Comparison of ENCODE assay signal across 18 mouse cellular contexts in genomic region chr7:40683641-40684040, GRCm38 (mm10).
"Had no signal": no experiment of that assay in that cellular context is flagged by ENCODE, and none has a peak within 500 bp of the region (broad histone marks: within the 10 kb centered on the region; RNA-seq: fewer than 3 reads in every experiment).

No protein-coding gene starts in this region.

- H3K9ac ChIP-seq: lung, embryonic 14.5 days; midbrain, embryonic 13.5 days; midbrain, embryonic 15.5 days; neural tube, embryonic 13.5 days; neural tube, embryonic 15.5 days had no signal

- DNase-seq: lung, adult 18-20 months; lung, embryonic 14.5 days; lung, postnatal 10 days; lung, postnatal 4 days; retina, postnatal 1 day; right cerebral cortex, adult 18-20 months; right cerebral cortex, postnatal 25 days; right cerebral cortex, postnatal 4 days; spleen, adult 18-20 months; thymus, adult 18-20 months; thymus, postnatal 14 days; thymus, postnatal 36 days had no signal

- H3K36me3 ChIP-seq: midbrain, embryonic 10.5 days; midbrain, embryonic 13.5 days; midbrain, embryonic 15.5 days; neural tube, embryonic 13.5 days; neural tube, embryonic 15.5 days had no signal

- H3K9me3 ChIP-seq: midbrain, embryonic 10.5 days; midbrain, embryonic 13.5 days; midbrain, embryonic 15.5 days; neural tube, embryonic 13.5 days; neural tube, embryonic 15.5 days had no signal

- H3K4me3 ChIP-seq: midbrain, embryonic 10.5 days; midbrain, embryonic 13.5 days; midbrain, embryonic 15.5 days; myocyte; neural tube, embryonic 13.5 days; neural tube, embryonic 15.5 days had no signal

- H3K4me2 ChIP-seq: lung, embryonic 14.5 days; midbrain, embryonic 13.5 days; midbrain, embryonic 15.5 days; neural tube, embryonic 13.5 days; neural tube, embryonic 15.5 days had no signal

- H3K27ac ChIP-seq: midbrain, embryonic 10.5 days; midbrain, embryonic 13.5 days; midbrain, embryonic 15.5 days; neural tube, embryonic 13.5 days; neural tube, embryonic 15.5 days had no signal

- H3K27me3 ChIP-seq: neural tube, embryonic 13.5 days; neural tube, embryonic 15.5 days had no signal

- ATAC-seq: midbrain, embryonic 13.5 days; midbrain, embryonic 15.5 days had no signal
